Mouse (Mus musculus) heart, embryonic 14.5 days (tissue): ENCODE data around the gene Sbno2. TPM values are rescaled to one million over a fixed set of nuclear protein-coding genes. Genes with fewer than 3 reads are reported as not detected.

ENCODE experiments used
- ATAC-seq: fragments of 200-750 bp; cut with Nextera tagmentation; 2 replicates; pipeline ENCODE4 v1.8.0; 2017; ENCODE audit warnings: low read depth, moderate TSS enrichment; ENCODE audit not compliant: insufficient number of reproducible peaks, insufficient read depth, low FRiP score
- H3K27ac ChIP-seq, 2 experiments: fragments of 200-500 bp in 1 of 2; fragments of 300-500 bp in 1 of 2; sonication (generic) in 1 of 2; replicated peaks in 1 of 2; 2 replicates each; pipeline ENCODE4 v1.5.1; 2012 to 2014; ENCODE audit warnings: low read depth in 2 of 2, low read length in 2 of 2, control low read depth in 1 of 2, mild to moderate bottlenecking in 1 of 2, mixed read lengths in 1 of 2; ENCODE audit not compliant: control insufficient read depth in 1 of 2, insufficient read depth in 1 of 2
- H3K27me3 ChIP-seq: fragments of 300-500 bp; sonication (generic); 2 replicates; pipeline ENCODE4 v1.6.1; 2014; ENCODE audit warnings: mild to moderate bottlenecking, low read length, control low read depth; ENCODE audit not compliant: control insufficient read depth, insufficient read depth
- H3K36me3 ChIP-seq: fragments of 300-500 bp; sonication (generic); 2 replicates; pipeline ENCODE4 v1.6.1; 2014; ENCODE audit warnings: mild to moderate bottlenecking, control low read depth, low read length, mixed read lengths; ENCODE audit not compliant: control insufficient read depth, insufficient read depth
- H3K4me1 ChIP-seq, 2 experiments: fragments of 200-500 bp in 1 of 2; fragments of 300-500 bp in 1 of 2; sonication (generic) in 1 of 2; 2 replicates each; pipeline ENCODE4 v1.6.1; 2012 to 2014; ENCODE audit warnings: low read length in 2 of 2, control low read depth in 1 of 2, mixed read lengths in 1 of 2; ENCODE audit not compliant: control insufficient read depth in 2 of 2, insufficient read depth in 2 of 2
- H3K4me2 ChIP-seq: fragments of 300-500 bp; sonication (generic); 2 replicates; pipeline ENCODE4 v1.6.1; 2014; ENCODE audit warnings: mild to moderate bottlenecking, low read length
- H3K4me3 ChIP-seq, 2 experiments: fragments of 200-500 bp in 1 of 2; fragments of 300-500 bp in 1 of 2; sonication (generic) in 1 of 2; 2 replicates each; pipeline ENCODE4 v1.5.1; 2012 to 2014; ENCODE audit warnings: low read length in 2 of 2, mild to moderate bottlenecking in 2 of 2, control low read depth in 1 of 2, low read depth in 1 of 2, moderate library complexity in 1 of 2; ENCODE audit not compliant: control insufficient read depth in 1 of 2, insufficient read depth in 1 of 2
- H3K9ac ChIP-seq: fragments of 300-500 bp; sonication (generic); 2 replicates; pipeline ENCODE4 v1.6.1; 2014; ENCODE audit warnings: mild to moderate bottlenecking, low read length
- H3K9me3 ChIP-seq: fragments of 300-500 bp; sonication (generic); 2 replicates; pipeline ENCODE4 v1.6.1; 2016; ENCODE audit warnings: low read length, control low read depth; ENCODE audit not compliant: control insufficient read depth
- WGBS: fragments of 180-500 bp; shearing (Covaris S2); extraction: QIAGEN DNeasy Blood & Tissue Kit; methylation state at CpG from one replicate; pipeline ENCODE4 v1.1.7; 2014; 5-methylcytosine and 5-hydroxymethylcytosine counted together
- polyA plus RNA-seq: library from polyadenylated mRNA; unstranded; fragments of >200 nt; fragmentation: Nextera tagmentation; extraction: Ambion mirVana; gene quantifications from 2 replicates; pipeline ENCODE4 v1.2.1, GENCODE M21; 2014

Sbno2 gene
- polyA plus RNA-seq, 1 experiment from 2014 or later: 9.5 TPM

GRCm38 (mm10) chr10:80074813-80075601 lies 30.4 kb downstream of the Sbno2 start:
- WGBS: 15% methylated on average over 28 of the region's 28 CpGs
- H3K4me1 ChIP-seq: peaks cover 37 to 42% of the 10 kb centered on the region in 2 experiments
- ATAC-seq: peak; percentile 33; the same call in 1 of the 2 replicates

GRCm38 (mm10) chr10:80072623-80073489 lies 32.5 kb downstream of the Sbno2 start:
- Histone ChIP-seq H3K9ac (peak overlapping the region; percentile 18; the same call in 1 of the 2 replicates), H3K27ac (no peak overlapping the region), H3K4me2 (no peak overlapping the region), H3K4me1 (peaks cover 37 to 42% of the 10 kb centered on the region in 2 experiments), H3K36me3 (peaks cover 13% of the 10 kb centered on the region; the same call in 1 of the 2 replicates), H3K9me3 (no peaks in the 10 kb centered on the region), H3K27me3 (no peaks in the 10 kb centered on the region), H3K4me3 (no peak overlapping the region)
- no peak for ATAC-seq
- WGBS: 80% methylated on average over 20 of the region's 20 CpGs

More at GRCm38 (mm10) chr10:80074813-80075601, 30.4 kb downstream of the Sbno2 start:
- Histone ChIP-seq H3K9me3 (no peaks in the 10 kb centered on the region), H3K27me3 (no peaks in the 10 kb centered on the region), H3K4me2 (peak overlapping the region; percentile 64), H3K9ac (peak overlapping the region; percentile 57), H3K27ac (peak overlapping the region in 1 of 2 experiments; percentile 45; a peak in 1 of 4 replicates), H3K4me3 (peak overlapping the region; percentile 1 to 27), H3K36me3 (peaks cover 17% of the 10 kb centered on the region)

DNA sequence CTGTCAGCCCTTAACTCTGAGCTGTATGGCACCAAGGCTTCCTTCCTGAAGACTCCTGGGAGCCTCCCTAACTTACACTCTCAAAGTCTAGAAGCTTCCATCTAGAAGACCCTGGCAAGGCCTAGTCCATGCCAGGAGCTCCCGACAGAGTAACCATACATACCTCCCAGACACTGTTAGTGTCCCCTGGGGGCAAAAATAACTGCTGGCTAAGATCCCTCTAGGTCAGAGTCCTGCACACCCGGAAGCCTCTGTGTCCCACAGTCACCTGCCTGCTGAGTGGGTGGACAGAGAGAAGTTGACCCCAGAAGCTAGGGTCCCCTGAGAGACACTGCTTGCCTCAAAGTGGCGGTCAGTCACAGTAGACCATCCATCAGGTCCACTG lies 33.9 kb downstream of the Sbno2 start:
- Histone ChIP-seq H3K4me2 (peak overlapping the region; percentile 30), H3K4me1 (peaks cover 37 to 42% of the 10 kb centered on the region in 2 experiments), H3K9ac (peak overlapping the region; percentile 52)

DNA sequence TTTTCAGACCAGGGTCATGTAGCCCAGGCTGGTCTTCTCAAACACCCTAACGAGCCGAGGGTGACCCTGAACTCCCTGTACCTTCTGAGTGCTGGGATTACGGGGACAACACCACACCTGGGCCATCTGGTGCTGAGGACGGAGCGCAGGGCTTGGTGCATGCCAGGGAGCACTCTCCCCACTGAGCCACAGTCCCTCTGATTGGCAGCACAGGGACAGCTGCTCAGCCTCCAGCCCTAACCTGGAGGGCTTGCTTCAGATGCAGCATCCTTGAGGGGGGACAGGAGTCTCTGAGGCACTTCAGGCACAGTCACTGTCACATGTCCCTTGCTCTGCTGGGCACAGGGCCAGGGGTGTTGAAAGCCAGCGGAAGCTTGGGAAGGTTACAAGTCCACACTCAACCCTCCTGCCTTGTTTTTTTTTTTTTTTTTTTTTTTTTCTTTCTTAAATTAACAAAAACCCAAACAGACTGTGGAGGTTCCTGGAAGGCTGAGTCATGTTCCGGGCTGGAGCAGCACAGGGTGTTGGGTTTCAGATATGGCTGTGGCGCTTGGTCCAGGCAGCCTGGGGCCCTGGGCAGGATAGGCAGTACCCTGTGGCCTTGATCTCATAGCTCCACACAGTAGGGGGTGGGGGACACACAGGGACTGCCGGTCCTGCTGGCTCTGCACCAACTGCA lies 34.4 kb downstream of the Sbno2 start:
- H3K4me2 ChIP-seq: peak overlapping the region; percentile 30
- no peaks in the 10 kb centered on the region for H3K9me3 ChIP-seq
- peak; percentile 86 for ATAC-seq
- H3K4me1 ChIP-seq: peaks cover 37 to 42% of the 10 kb centered on the region in 2 experiments
- no peaks in the 10 kb centered on the region for H3K27me3 ChIP-seq
- 41% methylated on average over 9 of the region's 9 CpGs for WGBS
- no peak overlapping the region for H3K4me3 ChIP-seq
- H3K27ac ChIP-seq: peak overlapping the region; percentile 77 to 86
- H3K36me3 ChIP-seq: peaks cover 27% of the 10 kb centered on the region
- H3K9ac ChIP-seq: peak overlapping the region; percentile 52

More for the DNA sequence above, 33.9 kb downstream of the Sbno2 start:
- no peaks in the 10 kb centered on the region for H3K27me3 ChIP-seq
- WGBS: 48% methylated on average over 3 of the region's 3 CpGs
- ATAC-seq: no peak
- no peaks in the 10 kb centered on the region for H3K9me3 ChIP-seq
- H3K4me3 ChIP-seq: no peak overlapping the region
- H3K36me3 ChIP-seq: peaks cover 24% of the 10 kb centered on the region
- peak overlapping the region; percentile 77 to 86 for H3K27ac ChIP-seq

- H3K27ac ChIP-seq: no peak overlapping the region
- no peak overlapping the region for H3K9ac ChIP-seq
- WGBS: 86% methylated on average over 4 of the region's 4 CpGs
- H3K36me3 ChIP-seq: peaks cover 31% of the 10 kb centered on the region
- H3K4me1 ChIP-seq: peaks cover 30 to 33% of the 10 kb centered on the region in 2 experiments
- ATAC-seq: no peak
- H3K4me3 ChIP-seq: no peak overlapping the region
- H3K9me3 ChIP-seq: no peaks in the 10 kb centered on the region
- H3K27me3 ChIP-seq: no peaks in the 10 kb centered on the region
- no peak overlapping the region for H3K4me2 ChIP-seq
These were observed 35.4 kb downstream of the Sbno2 start for GRCm38 (mm10) chr10:80069948-80070450.

- Histone ChIP-seq H3K36me3 (peaks cover 36% of the 10 kb centered on the region), H3K4me2 (no peak overlapping the region), H3K4me3 (no peak overlapping the region), H3K27me3 (no peaks in the 10 kb centered on the region), H3K4me1 (peaks cover 26 to 27% of the 10 kb centered on the region in 2 experiments), H3K27ac (no peak overlapping the region), H3K9ac (no peak overlapping the region), H3K9me3 (no peaks in the 10 kb centered on the region)
- WGBS: 92% methylated on average over 6 of the region's 7 CpGs
- ATAC-seq: no peak
These were observed 36.1 kb downstream of the Sbno2 start for GRCm38 (mm10) chr10:80069251-80069650.
